Mouse (Mus musculus) midbrain, postnatal 0 days (tissue): Measurements from ENCODE around the gene Rab11a. TPM values are rescaled to one million over a fixed set of nuclear protein-coding genes. Genes with fewer than 3 reads are reported as not detected.
"Not testable (repeated sequence)": the region's sequence is repeated elsewhere in the genome, so short reads cannot be mapped to it uniquely, and the experiment has no call there.

Experiments
- ATAC-seq: fragments of 200-750 bp; cut with Nextera tagmentation; 2 replicates; pipeline ENCODE4 v1.8.0; 2017; ENCODE audit warnings: moderate number of reproducible peaks, mild to moderate bottlenecking, moderate TSS enrichment, moderate library complexity; ENCODE audit not compliant: low FRiP score
- DNase-seq: peaks from one replicate; pipeline ENCODE4 v3.0.0-alpha.2; 2015; ENCODE audit warnings: low spot score
- H3K27ac ChIP-seq: fragments of 300-500 bp; sonication (generic); 2 replicates; pipeline ENCODE4 v1.5.1; 2014; ENCODE audit warnings: low read depth, mild to moderate bottlenecking, low read length, mixed read lengths
- H3K27me3 ChIP-seq: fragments of 300-500 bp; sonication (generic); 2 replicates; pipeline ENCODE4 v1.6.1; 2014; ENCODE audit warnings: low read length, control low read depth, mixed read lengths; ENCODE audit not compliant: insufficient read depth
- H3K36me3 ChIP-seq: fragments of 300-500 bp; sonication (generic); 2 replicates; pipeline ENCODE4 v1.6.1; 2014; ENCODE audit warnings: low read length, control low read depth, mixed read lengths; ENCODE audit not compliant: insufficient read depth
- H3K4me1 ChIP-seq: fragments of 300-500 bp; sonication (generic); 2 replicates; pipeline ENCODE4 v1.6.1; 2014; ENCODE audit warnings: mild to moderate bottlenecking, control low read depth, antibody characterized with exemption, low read length, mixed read lengths; ENCODE audit not compliant: insufficient read depth
- H3K4me2 ChIP-seq: fragments of 300-500 bp; sonication (generic); 2 replicates; pipeline ENCODE4 v1.6.1; 2014; ENCODE audit warnings: low read depth, mild to moderate bottlenecking, low read length, mixed read lengths; ENCODE audit not compliant: poor library complexity, severe bottlenecking
- H3K4me3 ChIP-seq: fragments of 300-500 bp; sonication (generic); 2 replicates; pipeline ENCODE4 v1.5.1; 2014; ENCODE audit warnings: low read depth, mild to moderate bottlenecking, low read length, moderate library complexity
- H3K9ac ChIP-seq: fragments of 300-500 bp; sonication (generic); replicated peaks from 2 replicates; pipeline ENCODE4 v1.6.1; 2014; ENCODE audit warnings: mild to moderate bottlenecking, low read length, moderate library complexity, mixed read lengths; ENCODE audit not compliant: poor library complexity, severe bottlenecking
- H3K9me3 ChIP-seq: fragments of 300-500 bp; sonication (generic); 2 replicates; pipeline ENCODE4 v1.6.1; 2016; ENCODE audit warnings: low read length, control low read depth
- CTCF ChIP-seq: IDR thresholded peaks from 2 replicates; pipeline ENCODE4 v1.5.1; 2016; ENCODE audit warnings: antibody characterized with exemption, mild to moderate bottlenecking
- WGBS: fragments of 180-500 bp; shearing (Covaris S2); extraction: QIAGEN DNeasy Blood & Tissue Kit; methylation state at CpG from one replicate; pipeline ENCODE4 v1.1.7; 2014; 5-methylcytosine and 5-hydroxymethylcytosine counted together
- microRNA-seq: library from miRNA; unstranded; fragments of <30 nt; microRNA quantifications from one replicate; pipeline ENCODE4, GENCODE M21; 2016; ENCODE audit warnings: borderline number of aligned reads
- polyA plus RNA-seq: library from polyadenylated mRNA; unstranded; fragments of >200 nt; fragmentation: Nextera tagmentation; extraction: Ambion mirVana; gene quantifications from 2 replicates; pipeline ENCODE4 v1.2.1, GENCODE M21; 2015
- total RNA-seq: library from RNA; depleted of rRNA; stranded (reverse); fragments of >200 nt; gene quantifications from 2 replicates; pipeline ENCODE4 v1.2.3, GENCODE M21; 2014; rRNA removed

Gene Rab11a
- total and polyA plus RNA-seq, 2 experiments from 2014 or later, result 206 to 459 TPM

DNA sequence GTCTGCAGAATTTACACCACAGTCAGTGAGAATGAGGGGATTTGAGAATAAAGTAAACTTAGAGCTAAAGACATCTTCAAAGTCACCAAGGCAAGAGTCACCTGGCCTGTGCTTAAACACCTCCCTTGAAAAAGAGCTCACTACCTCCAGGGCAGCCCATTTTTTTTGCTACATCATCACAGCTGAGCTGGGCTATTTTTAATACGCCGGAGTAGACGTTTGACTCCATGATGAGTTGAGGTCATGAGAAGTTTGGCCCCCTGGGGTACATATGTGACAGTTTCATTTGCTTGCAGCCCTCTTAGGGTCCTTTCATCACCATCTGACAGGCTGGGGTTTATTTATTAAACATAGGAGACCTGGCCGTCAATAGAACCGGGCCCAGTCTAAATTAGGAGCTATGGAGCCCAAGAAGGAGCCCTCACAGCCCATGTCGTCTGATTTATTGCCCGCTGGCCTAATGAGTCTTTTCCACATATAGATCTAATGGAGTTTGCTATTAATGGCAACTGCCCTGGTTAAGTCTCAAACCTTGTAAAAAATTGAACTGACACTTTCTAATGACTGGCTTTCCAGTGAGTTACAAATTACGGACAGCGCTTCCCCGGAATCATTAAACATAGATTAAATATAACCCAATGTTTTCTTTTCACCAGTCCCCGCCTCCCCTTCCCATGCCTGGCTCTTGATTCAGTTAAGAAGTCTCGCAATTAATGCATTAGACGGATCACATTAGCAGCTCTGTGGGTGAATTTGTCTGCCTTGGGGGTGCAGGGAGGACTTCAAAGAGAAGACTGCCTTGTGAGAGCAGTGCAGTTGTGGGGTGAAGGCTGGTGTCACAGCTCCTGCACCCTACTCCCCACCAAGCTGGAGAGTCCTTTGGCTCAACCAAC is 50.2 kb downstream of the Rab11a start:
- no peak overlapping the region for H3K27ac ChIP-seq

DNA sequence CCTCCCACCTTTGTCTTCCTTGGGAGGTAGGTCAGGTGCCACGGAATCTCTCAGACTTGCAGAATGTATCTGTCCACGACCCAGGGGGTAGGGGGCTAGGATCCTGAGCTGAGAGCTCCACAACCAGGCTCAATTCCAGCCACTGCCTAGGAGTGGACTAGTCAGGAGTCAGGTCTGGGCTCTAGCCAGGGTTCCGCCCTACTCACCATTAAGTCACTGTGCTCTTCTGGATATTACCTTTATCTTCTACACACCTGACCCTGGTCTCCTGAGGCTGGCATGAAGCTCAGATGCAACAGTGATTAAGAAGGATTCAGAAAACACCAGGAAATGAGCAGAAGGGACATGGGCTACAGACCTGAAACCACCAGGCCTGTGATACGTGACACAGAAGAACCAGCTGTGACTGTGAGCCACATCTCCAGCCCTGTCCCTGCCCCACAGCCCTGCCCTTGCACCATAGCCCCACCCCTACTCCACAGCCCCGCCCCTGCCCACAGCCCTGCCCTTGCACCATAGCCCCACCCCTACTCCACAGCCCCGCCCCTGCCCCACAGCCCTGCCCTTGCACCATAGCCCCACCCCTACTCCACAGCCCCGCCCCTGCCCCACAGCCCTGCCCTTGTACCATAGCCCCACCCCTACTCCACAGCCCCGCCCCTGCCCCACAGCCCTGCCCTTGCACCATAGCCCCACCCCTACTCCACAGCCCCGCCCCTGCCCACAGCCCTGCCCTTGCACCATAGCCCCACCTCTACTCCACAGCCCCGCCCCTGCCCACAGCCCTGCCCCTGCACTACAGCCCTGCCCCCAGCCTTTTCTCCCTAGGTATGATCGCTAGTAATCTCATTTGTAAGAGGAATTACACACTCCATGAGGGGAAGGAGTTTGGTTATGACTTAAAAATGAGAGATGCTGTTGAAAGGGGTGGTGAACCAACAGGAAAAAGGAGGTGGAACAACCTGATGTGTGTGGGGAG is 65.9 kb downstream of the Rab11a start:
- H3K9me3 ChIP-seq, H3K4me3 ChIP-seq, H3K27ac ChIP-seq, H3K9ac ChIP-seq, ATAC-seq, H3K27me3 ChIP-seq, H3K4me2 ChIP-seq, DNase-seq, H3K36me3 ChIP-seq, H3K4me1 ChIP-seq: not testable (repeated sequence)
- 43% methylated on average over 7 of the region's 11 CpGs for WGBS

More for the DNA sequence above, 50.2 kb downstream of the Rab11a start:
- no peak overlapping the region for H3K9ac ChIP-seq
- H3K4me2 ChIP-seq, result no peak overlapping the region
- H3K36me3 ChIP-seq, result 0 out of 2 replicates have a peak, but pooled peaks cover 2% of the 10 kb centered on the region
- 58% methylated on average over 13 of the region's 13 CpGs for WGBS
- no peaks in the 10 kb centered on the region for H3K9me3 ChIP-seq
- TF ChIP-seq CTCF, result no peak
- H3K4me3 ChIP-seq, result no peak overlapping the region
- ATAC-seq (no peak), DNase-seq (no peak)
- H3K4me1 ChIP-seq, result no peaks in the 10 kb centered on the region
- H3K27me3 ChIP-seq, result no peaks in the 10 kb centered on the region

DNA sequence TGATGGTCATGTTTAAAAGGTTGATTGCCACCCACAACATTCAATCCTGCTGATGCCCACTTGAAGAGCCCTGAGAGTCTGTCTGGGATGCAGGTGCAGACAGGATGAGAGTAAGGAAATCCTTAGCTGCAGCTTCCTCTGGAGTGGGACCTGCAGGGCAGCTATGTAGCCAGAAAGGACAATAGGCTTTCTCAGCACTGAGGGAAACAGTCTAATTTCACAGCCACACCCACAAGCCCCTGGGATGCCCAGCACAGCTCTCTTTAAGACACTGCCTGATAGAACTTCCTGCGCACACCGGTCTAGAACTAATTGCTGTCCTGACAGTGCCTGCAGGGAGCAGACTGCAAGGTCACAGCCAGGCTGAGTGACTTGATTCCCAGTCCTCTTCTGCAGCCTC is 69.6 kb downstream of the Rab11a start:
- WGBS, result 71% methylated on average over 2 of the region's 2 CpGs

DNA sequence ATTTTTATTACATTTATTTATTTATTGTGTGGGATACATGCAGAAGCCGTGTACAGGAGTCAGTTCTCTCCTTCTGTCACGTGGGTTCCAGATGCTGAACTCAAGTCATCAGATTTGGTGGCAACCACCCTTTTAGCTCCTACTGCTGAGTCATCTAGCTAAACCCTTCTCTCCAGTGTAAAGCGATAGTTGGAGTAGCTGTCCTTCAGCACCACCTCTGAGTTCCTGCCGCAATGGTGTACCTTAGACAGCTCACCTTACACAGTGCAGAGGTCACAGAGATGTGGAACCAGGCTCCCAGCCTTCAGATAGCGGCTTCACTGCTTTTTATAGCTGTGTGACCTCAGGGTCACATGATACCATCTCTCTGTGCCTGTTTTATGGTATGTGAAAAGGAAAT is 70.0 kb downstream of the Rab11a start:
- H3K4me2 ChIP-seq, result no peak overlapping the region
- 44% methylated on average over 5 of the region's 5 CpGs for WGBS
- 0 out of 2 replicates have a peak, but pooled peaks cover 5% of the 10 kb centered on the region for H3K4me1 ChIP-seq
- H3K27ac ChIP-seq, result no peak overlapping the region
- no peak for DNase-seq
- no peaks in the 10 kb centered on the region for H3K27me3 ChIP-seq
- H3K36me3 ChIP-seq, result no peaks in the 10 kb centered on the region
- H3K9me3 ChIP-seq, result no peaks in the 10 kb centered on the region
- H3K4me3 ChIP-seq, result no peak overlapping the region
- no peak overlapping the region for H3K9ac ChIP-seq
- TF ChIP-seq CTCF, result no peak
- no peak for ATAC-seq

More for the DNA sequence above, 69.6 kb downstream of the Rab11a start:
- no peak overlapping the region for H3K4me3 ChIP-seq
- DNase-seq (no peak), ATAC-seq (no peak)
- no peaks in the 10 kb centered on the region for H3K9me3 ChIP-seq
- no peak overlapping the region for H3K4me2 ChIP-seq
- 0 out of 2 replicates have a peak, but pooled peaks cover 5% of the 10 kb centered on the region for H3K4me1 ChIP-seq
- no peak for TF ChIP-seq CTCF
- H3K36me3 ChIP-seq, result no peaks in the 10 kb centered on the region
- no peaks in the 10 kb centered on the region for H3K27me3 ChIP-seq
- H3K27ac ChIP-seq, result no peak overlapping the region
- no peak overlapping the region for H3K9ac ChIP-seq

DNA sequence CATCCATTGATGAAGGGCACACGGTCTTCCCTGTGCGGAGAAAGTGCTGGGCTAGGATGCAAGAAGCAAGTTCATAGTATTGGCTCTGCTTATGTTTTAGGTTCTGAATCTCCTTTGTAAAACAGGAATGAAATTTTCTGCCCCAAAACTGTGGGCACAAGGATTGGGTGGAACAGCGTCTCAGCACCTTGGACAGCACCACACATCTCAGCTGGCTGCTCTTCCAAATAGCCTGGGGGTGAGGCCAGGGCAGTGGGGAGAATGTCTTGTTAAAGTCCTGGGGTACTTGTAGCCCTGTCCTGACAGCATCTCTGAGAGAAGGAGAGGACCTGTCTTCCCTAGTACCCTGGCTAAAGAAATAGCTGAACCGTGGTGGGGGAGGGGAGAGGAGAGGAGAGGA is 71.0 kb downstream of the Rab11a start:
- no peak for ATAC-seq
- no peak overlapping the region for H3K9ac ChIP-seq
- TF ChIP-seq CTCF, result no peak
- H3K9me3 ChIP-seq, result no peaks in the 10 kb centered on the region
- no peak overlapping the region for H3K4me2 ChIP-seq
- DNase-seq, result no peak
- no peaks in the 10 kb centered on the region for H3K27me3 ChIP-seq
- H3K27ac ChIP-seq, result no peak overlapping the region
- H3K4me1 ChIP-seq, result 0 out of 2 replicates have a peak, but pooled peaks cover 5% of the 10 kb centered on the region
- H3K36me3 ChIP-seq, result no peaks in the 10 kb centered on the region
- WGBS, result 51% methylated on average over 4 of the region's 4 CpGs
- H3K4me3 ChIP-seq, result no peak overlapping the region

Small RNAs within 50 kb of the gene (microRNA-seq; reads per million reads assigned to microRNA genes)
- not detected for gene Gm47308

Other genes with a start within 250 kb of the Rab11a start
- gene Dennd4a, start 73.6 kb upstream of the Rab11a start, total RNA-seq, result 15.2 and 20.7 TPM in 2 replicates
- gene Dennd4a, start 73.6 kb upstream of the Rab11a start, polyA plus RNA-seq, result 5.3 and 7.1 TPM in 2 replicates
- not detected in 2 replicates for gene Slc24a1, start 213.8 kb upstream of the Rab11a start, total RNA-seq
- gene Slc24a1, start 213.8 kb upstream of the Rab11a start, polyA plus RNA-seq, result 0.16 and 0.19 TPM in 2 replicates
- gene Ints14, start 223.1 kb upstream of the Rab11a start, total RNA-seq, result 29.5 and 29.7 TPM in 2 replicates
- 28.4 and 30.1 TPM in 2 replicates for gene Ints14, start 223.1 kb upstream of the Rab11a start, polyA plus RNA-seq